In genomic region chr11:91196841-91197240, GRCm38 (mm10) we compare ENCODE assay signal across 18 mouse cellular contexts.
"Had no signal": no experiment of that assay in that cellular context is flagged by ENCODE, and none has a peak within 500 bp of the region (broad histone marks: within the 10 kb centered on the region; RNA-seq: fewer than 3 reads in every experiment).

No protein-coding gene starts in this region.

- H3K27me3 ChIP-seq: stomach, embryonic 15.5 days had no signal

- H3K36me3 ChIP-seq: stomach, embryonic 15.5 days had no signal

- H3K4me2 ChIP-seq: liver, embryonic 11.5 days; lung, embryonic 14.5 days; stomach, embryonic 15.5 days had no signal

- H3K4me1 ChIP-seq: stomach, embryonic 15.5 days had no signal

- DNase-seq: kidney, adult 18-20 months; kidney, postnatal 25 days; layer of hippocampus, adult 9-11 months; layer of hippocampus, postnatal 36 days; liver, postnatal 0 days; lung, embryonic 14.5 days; right cerebral cortex, postnatal 25 days; spleen, adult 18-20 months; thymus, postnatal 25 days had no signal

- H3K27ac ChIP-seq: kidney, postnatal 0 days; layer of hippocampus, adult 2 months; left cerebral cortex, adult 2 months; liver, embryonic 14.5 days; macrophage; stomach, embryonic 15.5 days had no signal

- H3K4me3 ChIP-seq: layer of hippocampus, adult 2 months; left cerebral cortex, adult 2 months; stomach, embryonic 15.5 days had no signal

- ATAC-seq: intestine, embryonic 16.5 days; liver, postnatal 0 days; lung, postnatal 0 days had no signal

- H3K9me3 ChIP-seq: stomach, embryonic 15.5 days had no signal

- H3K9ac ChIP-seq: liver, embryonic 14.5 days; liver, postnatal 0 days; lung, embryonic 14.5 days; stomach, embryonic 15.5 days had no signal
